Mouse (Mus musculus) myocyte (in vitro differentiated cells): ENCODE data around the gene Mast4. TPM values are rescaled to one million over a fixed set of nuclear protein-coding genes. Genes with fewer than 3 reads are reported as not detected.

Source experiments
- H3K27me3 ChIP-seq: one replicate; pipeline ENCODE4 v1.6.1; 2011; ENCODE audit not compliant: control insufficient read depth, insufficient read depth, insufficient read length
- H3K36me3 ChIP-seq: one replicate; pipeline ENCODE4 v1.6.1; 2011; ENCODE audit not compliant: control insufficient read depth, insufficient read depth
- H3K4me2 ChIP-seq: one replicate; pipeline ENCODE4 v1.6.1; 2011; ENCODE audit warnings: low read depth, control low read depth
- H3K4me3 ChIP-seq: one replicate; pipeline ENCODE4 v1.5.1; 2011; ENCODE audit warnings: mild to moderate bottlenecking, control low read depth, moderate library complexity
- H3K79me2 ChIP-seq: one replicate; pipeline ENCODE4 v1.6.1; 2011; ENCODE audit not compliant: control insufficient read depth, insufficient read depth
- H3ac ChIP-seq: one replicate; pipeline ENCODE4 v1.6.1; 2011; ENCODE audit not compliant: control insufficient read depth, insufficient read length
- CEBPB ChIP-seq: IDR thresholded peaks from 2 replicates; pipeline ENCODE4 v1.6.1; 2011; ENCODE audit warnings: mild to moderate bottlenecking, moderate library complexity; ENCODE audit not compliant: poor library complexity, insufficient read depth, severe bottlenecking
- E2F4 ChIP-seq: IDR thresholded peaks from one replicate; pipeline ENCODE4 v1.6.1; 2011; ENCODE audit warnings: mild to moderate bottlenecking, control low read depth, moderate library complexity; ENCODE audit not compliant: insufficient read depth
- MAX ChIP-seq: IDR thresholded peaks from one replicate; pipeline ENCODE4 v1.6.1; 2011; ENCODE audit warnings: low read depth, mild to moderate bottlenecking, control low read depth
- MYOD1 ChIP-seq, 3 experiments: IDR thresholded peaks; one replicate each; pipeline ENCODE4 v1.6.1; 2011; ENCODE audit warnings: control low read depth in 2 of 3, low read depth in 2 of 3, mild to moderate bottlenecking in 2 of 3, moderate library complexity in 1 of 3; ENCODE audit not compliant: insufficient read length in 2 of 3, control insufficient read depth in 1 of 3
- MYOG ChIP-seq, 3 experiments: IDR thresholded peaks; one replicate each; pipeline ENCODE4 v1.6.1; 2011; ENCODE audit warnings: control low read depth in 2 of 3, low read depth in 2 of 3, mild to moderate bottlenecking in 2 of 3; ENCODE audit not compliant: insufficient read length in 2 of 3, control insufficient read depth in 1 of 3, insufficient read depth in 1 of 3
- POLR2A ChIP-seq: IDR thresholded peaks from one replicate; pipeline ENCODE4 v1.6.1; 2011; ENCODE audit warnings: low read depth, mild to moderate bottlenecking, control low read depth, moderate library complexity; ENCODE audit not compliant: insufficient read length
- POLR2AphosphoS2 ChIP-seq: IDR thresholded peaks from one replicate; pipeline ENCODE4 v1.6.1; 2011; ENCODE audit warnings: low read depth, control low read depth; ENCODE audit not compliant: insufficient read length
- REST ChIP-seq: IDR thresholded peaks from one replicate; pipeline ENCODE4 v1.6.1; 2011; ENCODE audit warnings: mild to moderate bottlenecking, control low read depth, moderate library complexity; ENCODE audit not compliant: insufficient read depth, insufficient read length
- SRF ChIP-seq: IDR thresholded peaks from one replicate; pipeline ENCODE4 v1.6.1; 2011; ENCODE audit warnings: low read depth; ENCODE audit not compliant: control insufficient read depth, insufficient read length
- TCF12 ChIP-seq: IDR thresholded peaks from one replicate; pipeline ENCODE4 v1.6.1; 2011; ENCODE audit warnings: mild to moderate bottlenecking, control low read depth; ENCODE audit not compliant: poor library complexity, insufficient read depth, severe bottlenecking
- TCF3 ChIP-seq: IDR thresholded peaks from one replicate; pipeline ENCODE4 v1.6.1; 2011; ENCODE audit warnings: low read depth, control low read depth; ENCODE audit not compliant: insufficient read length
- USF1 ChIP-seq: IDR thresholded peaks from one replicate; pipeline ENCODE4 v1.6.1; 2011; ENCODE audit warnings: low read depth, mild to moderate bottlenecking, control low read depth, moderate library complexity
- polyA plus RNA-seq: library from polyadenylated mRNA; unstranded; fragments of >200 nt; fragmentation: generic; extraction: Trizol; gene quantifications from one replicate; pipeline ENCODE4 v1.2.1, GENCODE M21; 2012; ENCODE audit warnings: missing spikeins

Mast4 gene
- polyA plus RNA-seq, 1 experiment: 15.0 TPM

DNA sequence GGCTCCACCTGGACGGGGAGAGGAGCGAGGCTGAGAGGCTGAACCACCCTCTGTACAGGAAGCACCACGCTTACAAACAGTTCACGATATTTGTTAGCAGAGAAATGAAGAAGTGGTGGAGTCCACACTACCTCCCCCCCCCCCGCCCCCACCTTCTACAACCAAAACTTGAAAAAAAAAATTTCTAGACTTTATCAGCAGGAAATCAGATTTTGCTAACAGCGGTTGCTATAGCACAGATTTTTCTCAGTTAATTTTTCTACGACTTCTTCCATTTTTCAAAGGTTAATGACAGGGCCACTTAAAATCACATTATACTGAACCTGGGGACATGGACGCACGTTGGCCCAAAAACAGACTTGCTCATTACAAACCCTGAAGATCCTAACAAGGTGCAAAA is 572.9 kb downstream of the Mast4 start:
- no peaks in the 10 kb centered on the region for H3K79me2 ChIP-seq
- H3K4me3 ChIP-seq: no peak overlapping the region
- H3K36me3 ChIP-seq: peaks cover 42% of the 10 kb centered on the region
- no peak overlapping the region for H3K4me2 ChIP-seq
- TF ChIP-seq TCF3: no peak
- no peak overlapping the region for H3ac ChIP-seq
- no peaks in the 10 kb centered on the region for H3K27me3 ChIP-seq

GRCm38 (mm10) chr13:102758021-102758420 is 576.3 kb downstream of the Mast4 start:
- H3K27me3 ChIP-seq: no peaks in the 10 kb centered on the region
- no peak overlapping the region for H3K4me3 ChIP-seq
- TF ChIP-seq MAX (no peak), CEBPB (no peak), SRF (no peak), MYOG (IDR thresholded peaks at IDR 0.05; ENCODE audit: control insufficient read depth in 1 of 3, insufficient read depth in 1 of 3, insufficient read length in 2 of 3, low read depth in 2 of 3) (no peak), POLR2AphosphoS2 (no peak), MYOD1 (IDR thresholded peaks at IDR 0.05; ENCODE audit: control insufficient read depth in 1 of 3, insufficient read length in 2 of 3, low read depth in 2 of 3) (no peak), POLR2A (no peak), E2F4 (no peak), REST (no peak), USF1 (no peak), TCF3 (no peak)
- H3K4me2 ChIP-seq: no peak overlapping the region
- H3K79me2 ChIP-seq: no peaks in the 10 kb centered on the region
- H3ac ChIP-seq: no peak overlapping the region
- peaks cover 54% of the 10 kb centered on the region for H3K36me3 ChIP-seq

DNA sequence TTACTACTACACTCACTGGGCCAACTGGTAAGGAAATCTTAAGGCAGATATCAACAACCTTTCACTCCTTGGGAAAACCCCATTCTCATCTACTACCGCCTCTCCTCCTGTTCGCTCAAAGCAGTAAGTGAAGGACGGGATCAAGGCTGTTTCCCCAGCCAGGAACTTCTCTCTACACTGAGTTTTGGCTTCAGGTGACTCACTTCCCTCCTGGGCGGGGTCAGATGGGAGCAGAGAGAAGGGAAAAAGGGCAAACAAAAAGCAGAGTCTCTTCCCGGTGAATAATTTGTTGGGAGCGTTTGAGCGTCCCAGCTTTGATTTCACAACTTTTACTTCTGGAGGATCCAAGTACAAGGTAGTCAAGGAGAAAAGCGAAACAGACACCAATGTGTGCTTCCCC is 578.2 kb downstream of the Mast4 start:
- Histone ChIP-seq H3K79me2 (no peaks in the 10 kb centered on the region), H3ac (no peak overlapping the region), H3K4me3 (no peak overlapping the region), H3K36me3 (peaks cover 72% of the 10 kb centered on the region), H3K4me2 (no peak overlapping the region), H3K27me3 (no peaks in the 10 kb centered on the region)
- no peak for TF ChIP-seq E2F4
- no peak for TF ChIP-seq MYOD1 (IDR thresholded peaks at IDR 0.05; ENCODE audit: control insufficient read depth in 1 of 3, insufficient read length in 2 of 3, low read depth in 2 of 3)
- no peak for TF ChIP-seq CEBPB
- TF ChIP-seq POLR2A: no peak
- TF ChIP-seq REST: no peak
- TF ChIP-seq POLR2AphosphoS2: no peak
- TF ChIP-seq TCF3: no peak
- TF ChIP-seq MAX: no peak

- TF ChIP-seq SRF: no peak
- TF ChIP-seq MYOD1 (IDR thresholded peaks at IDR 0.05; ENCODE audit: control insufficient read depth in 1 of 3, insufficient read length in 2 of 3, low read depth in 2 of 3): no peak
- TF ChIP-seq POLR2AphosphoS2: no peak
- TF ChIP-seq TCF12: no peak
- no peaks in the 10 kb centered on the region for H3K79me2 ChIP-seq
- H3K27me3 ChIP-seq: no peaks in the 10 kb centered on the region
- H3ac ChIP-seq: no peak overlapping the region
- H3K4me2 ChIP-seq: no peak overlapping the region
- H3K36me3 ChIP-seq: peaks cover 70% of the 10 kb centered on the region
- no peak overlapping the region for H3K4me3 ChIP-seq
Measured at GRCm38 (mm10) chr13:102755124-102755523, 579.2 kb downstream of the Mast4 start.

GRCm38 (mm10) chr13:102753714-102754556 is 580.4 kb downstream of the Mast4 start:
- TF ChIP-seq MYOD1 (IDR thresholded peaks at IDR 0.05; ENCODE audit: control insufficient read depth in 1 of 3, insufficient read length in 2 of 3, low read depth in 2 of 3) (no peak), USF1 (no peak), REST (no peak), MYOG (IDR thresholded peaks at IDR 0.05; ENCODE audit: control insufficient read depth in 1 of 3, insufficient read depth in 1 of 3, insufficient read length in 2 of 3, low read depth in 2 of 3) (no peak), CEBPB (no peak), SRF (no peak), POLR2AphosphoS2 (no peak), POLR2A (no peak), TCF3 (no peak), MAX (no peak), E2F4 (no peak), TCF12 (no peak)
- Histone ChIP-seq H3K36me3 (peaks cover 71% of the 10 kb centered on the region), H3K4me3 (no peak overlapping the region), H3K4me2 (no peak overlapping the region), H3ac (no peak overlapping the region), H3K79me2 (no peaks in the 10 kb centered on the region), H3K27me3 (no peaks in the 10 kb centered on the region)
